ENCODE assay signal across 8 mouse cellular contexts in the genomic region with DNA sequence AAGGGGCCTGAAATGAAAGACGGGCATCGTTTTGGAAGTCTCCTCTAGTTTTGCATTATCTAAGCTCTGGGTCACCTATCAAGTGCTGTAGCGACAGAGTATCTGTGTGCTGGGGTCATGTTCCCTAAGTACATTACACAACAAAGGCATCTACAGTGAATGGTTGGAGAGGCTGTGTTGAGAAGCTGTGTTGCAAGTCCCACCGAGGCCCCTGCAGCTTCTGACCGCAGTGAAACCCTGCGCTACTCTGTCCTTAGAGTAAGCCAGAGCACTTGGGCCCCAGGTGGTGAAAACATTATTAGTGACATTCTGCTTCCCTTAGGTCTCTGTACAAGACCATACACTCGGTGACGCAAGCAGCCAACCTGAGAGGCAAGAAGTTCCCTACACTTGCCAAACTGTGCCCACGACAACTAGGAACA. TPM values are rescaled to one million over a fixed set of nuclear protein-coding genes. Genes with fewer than 3 reads are reported as not detected.
DNase-seq lines count a peak whose midpoint lies in the region; ATAC-seq and TF ChIP-seq lines count a peak whose summit lies in the region.

No protein-coding gene starts in this region.

- ATAC-seq in liver, embryonic 11.5 days (replicated peaks; ENCODE audit: low FRiP score) = peak; percentile 16; the same call in 1 of the 2 replicates

- H3K4me2 ChIP-seq in liver, embryonic 11.5 days = peak overlapping the region; percentile 99

- H3K9me3 ChIP-seq in liver, embryonic 11.5 days (ENCODE audit: control insufficient read depth, low read length) = no peaks in the 10 kb centered on the region

- TF ChIP-seq POLR2A in cerebellum, adult 2 months (IDR thresholded peaks at IDR 0.05; ENCODE audit: borderline replicate concordance, insufficient read depth, low read length) = no peak
- TF ChIP-seq POLR2A in testis, adult 2 months (IDR thresholded peaks at IDR 0.05; ENCODE audit: control insufficient read depth, low read depth, low read length) = no peak

- no peak for DNase-seq in cerebellum, adult 2 months
- DNase-seq in cerebellum, adult 9-10 months = no peak
- no peak for DNase-seq in testis, postnatal 10 days (ENCODE audit: low spot score)
- DNase-seq in liver, embryonic 11.5 days (ENCODE audit: low spot score) = no peak
- DNase-seq in urinary bladder, adult 2 months (ENCODE audit: low spot score) = no peak
- no peak for DNase-seq in right cerebral cortex, postnatal 4 days
- no peak for DNase-seq in yolk sac, embryonic 10.5 days (ENCODE audit: low spot score)

- TF ChIP-seq CTCF in cerebellum, adult 2 months (IDR thresholded peaks at IDR 0.05; ENCODE audit: borderline replicate concordance, insufficient read depth, low read depth, low read length) = no peak
- TF ChIP-seq CTCF in testis, adult 2 months (IDR thresholded peaks at IDR 0.05; ENCODE audit: control insufficient read depth, insufficient read depth, insufficient replicate concordance, low read depth, low read length) = no peak

- peak overlapping the region; percentile 81 for H3K4me3 ChIP-seq in cerebellum, adult 2 months (replicated peaks; ENCODE audit: insufficient read depth, low read depth, low read length)
- H3K4me3 ChIP-seq in testis, adult 2 months (ENCODE audit: control insufficient read depth, low read depth, low read length) = peak overlapping the region; percentile 80
- peak overlapping the region; percentile 71 for H3K4me3 ChIP-seq in liver, embryonic 11.5 days (ENCODE audit: low read depth, low read length)

- H3K9ac ChIP-seq in liver, embryonic 11.5 days (ENCODE audit: low read depth, low read length) = peak overlapping the region; percentile 59; the same call in 1 of the 2 replicates

- H3K36me3 ChIP-seq in testis, adult 2 months (ENCODE audit: control insufficient read depth, insufficient read depth, low read length) = no peaks in the 10 kb centered on the region
- no peaks in the 10 kb centered on the region for H3K36me3 ChIP-seq in liver, embryonic 11.5 days (ENCODE audit: control insufficient read depth, insufficient read depth, low read length)

- peak overlapping the region; percentile 22 for H3K27ac ChIP-seq in cerebellum, adult 2 months (ENCODE audit: insufficient read depth, low read length)
- H3K27ac ChIP-seq in testis, adult 2 months (ENCODE audit: control insufficient read depth, insufficient read depth, low read depth, low read length) = no peak overlapping the region
- H3K27ac ChIP-seq in liver, embryonic 11.5 days (ENCODE audit: low read depth, low read length) = peak overlapping the region; percentile 51; the same call in 1 of the 2 replicates

- 25% methylated on average over 9 of the region's 9 CpGs for WGBS in cerebellum, adult 2 months
- WGBS in liver, embryonic 11.5 days = 25% methylated on average over 9 of the region's 9 CpGs

- no peaks in the 10 kb centered on the region for H3K4me1 ChIP-seq in cerebellum, adult 2 months (ENCODE audit: control insufficient read depth, insufficient read depth, low read length)
- peaks cover 8% of the 10 kb centered on the region for H3K4me1 ChIP-seq in testis, adult 2 months (ENCODE audit: control insufficient read depth, insufficient read depth, low read length)
- peaks cover 6% of the 10 kb centered on the region for H3K4me1 ChIP-seq in liver, embryonic 11.5 days (replicated peaks; ENCODE audit: control insufficient read depth, insufficient read depth, low read length)

- H3K27me3 ChIP-seq in cerebellum, adult 2 months (ENCODE audit: control insufficient read depth, insufficient read depth, low read length) = no peaks in the 10 kb centered on the region
- H3K27me3 ChIP-seq in testis, adult 2 months (ENCODE audit: control insufficient read depth, insufficient read depth, low read length) = no peaks in the 10 kb centered on the region
- H3K27me3 ChIP-seq in liver, embryonic 11.5 days (replicated peaks; ENCODE audit: control insufficient read depth, insufficient read depth, low read length) = peaks cover 22% of the 10 kb centered on the region

RNA-seq across cellular contexts. Expression of a gene that starts 20.5 kb away (rescaled TPM):
- polyA plus RNA-seq in cerebellum, adult 2 months (2012; rRNA removed) = 22.1 and 24.7 TPM in 2 replicates
- polyA plus RNA-seq in testis, adult 2 months (2012; rRNA removed) = 16.7 and 18.8 TPM in 2 replicates
- 2.2 and 2.4 TPM in 2 replicates for polyA plus RNA-seq in liver, embryonic 11.5 days (2014; fragmentation: Nextera tagmentation; extraction: Ambion mirVana)
- polyA plus RNA-seq in urinary bladder, adult 2 months (2012; rRNA removed) = 1.4 and 2.6 TPM in 2 replicates
